ENCODE assay signal across 9 mouse cellular contexts in genomic region chr2:166776272-166776671, GRCm38 (mm10). TPM values are rescaled to one million over a fixed set of nuclear protein-coding genes. Genes with fewer than 3 reads are reported as not detected.
DNase-seq lines count a peak whose midpoint lies in the region; ATAC-seq and TF ChIP-seq lines count a peak whose summit lies in the region.
"Had no signal": no experiment of that assay in that cellular context is flagged by ENCODE, and none has a peak within 500 bp of the region (broad histone marks: within the 10 kb centered on the region; RNA-seq: fewer than 3 reads in every experiment).

No protein-coding gene starts in this region.

- no peaks in the 10 kb centered on the region for H3K4me1 ChIP-seq in kidney, adult 2 months (ENCODE audit: control insufficient read depth, insufficient read depth, low read length)
- no peaks in the 10 kb centered on the region for H3K4me1 ChIP-seq in kidney, embryonic 16.5 days (ENCODE audit: insufficient read depth, low read length)
- H3K4me1 ChIP-seq in ES-E14 (ENCODE audit: control insufficient read depth in 2 of 2, insufficient read depth in 2 of 2, low read length in 2 of 2, poor library complexity in 1 of 2) = peaks cover 0 to 5% of the 10 kb centered on the region in 2 experiments; a peak in 2 of 4 replicates
- peaks cover 13% of the 10 kb centered on the region for H3K4me1 ChIP-seq in embryonic facial prominence, embryonic 13.5 days
- no peaks in the 10 kb centered on the region; the same call in 1 of the 2 replicates for H3K4me1 ChIP-seq in spleen, adult 2 months (ENCODE audit: control insufficient read depth, insufficient read depth, insufficient read length)
- peaks cover 4% of the 10 kb centered on the region; the same call in 1 of the 2 replicates for H3K4me1 ChIP-seq in midbrain, embryonic 16.5 days (ENCODE audit: control insufficient read depth, insufficient read depth, low read length)

- H3K4me3 ChIP-seq in kidney, adult 2 months (ENCODE audit: insufficient read depth, low read depth, low read length) = no peak overlapping the region
- no peak overlapping the region for H3K4me3 ChIP-seq in kidney, embryonic 16.5 days (ENCODE audit: low read length)
- no peak overlapping the region for H3K4me3 ChIP-seq in ES-E14 (ENCODE audit: insufficient read depth in 1 of 2, low read depth in 1 of 2, low read length in 2 of 2, poor library complexity in 1 of 2, severe bottlenecking in 1 of 2)
- no peak overlapping the region for H3K4me3 ChIP-seq in embryonic facial prominence, embryonic 13.5 days
- no peak overlapping the region for H3K4me3 ChIP-seq in spleen, adult 2 months (ENCODE audit: extremely low read depth, insufficient read depth, insufficient read length)
- no peak overlapping the region for H3K4me3 ChIP-seq in midbrain, embryonic 16.5 days (ENCODE audit: low read depth, low read length)
- H3K4me3 ChIP-seq: myocyte had no signal

- no peak for TF ChIP-seq POLR2A in kidney, adult 2 months (IDR thresholded peaks at IDR 0.05; ENCODE audit: low read depth, low read length)
- no peak for TF ChIP-seq POLR2A in spleen, adult 2 months (IDR thresholded peaks at IDR 0.05; ENCODE audit: low read depth, low read length)

- H3K27me3 ChIP-seq in kidney, adult 2 months (replicated peaks; ENCODE audit: control insufficient read depth, insufficient read depth, low read length) = no peaks in the 10 kb centered on the region
- H3K27me3 ChIP-seq in kidney, embryonic 16.5 days (ENCODE audit: insufficient read depth, low read length) = no peaks in the 10 kb centered on the region
- no peaks in the 10 kb centered on the region for H3K27me3 ChIP-seq in embryonic facial prominence, embryonic 13.5 days
- no peaks in the 10 kb centered on the region for H3K27me3 ChIP-seq in spleen, adult 2 months (ENCODE audit: control insufficient read depth, insufficient read depth, low read length)
- no peaks in the 10 kb centered on the region for H3K27me3 ChIP-seq in midbrain, embryonic 16.5 days (ENCODE audit: control insufficient read depth, insufficient read depth, low read depth, low read length)

- no peaks in the 10 kb centered on the region for H3K9me3 ChIP-seq in kidney, embryonic 16.5 days (ENCODE audit: low read length)
- H3K9me3 ChIP-seq in ES-E14 (ENCODE audit: control insufficient read depth, insufficient read depth, low read depth, low read length) = no peaks in the 10 kb centered on the region
- no peaks in the 10 kb centered on the region for H3K9me3 ChIP-seq in embryonic facial prominence, embryonic 13.5 days
- H3K9me3 ChIP-seq in midbrain, embryonic 16.5 days (replicated peaks; ENCODE audit: control insufficient read depth, low read length, poor library complexity, severe bottlenecking) = no peaks in the 10 kb centered on the region

- 23% methylated on average over 2 of the region's 2 CpGs for WGBS in kidney, adult 2 months
- WGBS in kidney, embryonic 16.5 days = no CpG with 5 or more reads among the region's 2 CpGs
- 12% methylated on average over 2 of the region's 2 CpGs for WGBS in embryonic facial prominence, embryonic 13.5 days
- 50% methylated on average over 1 of the region's 2 CpGs for WGBS in spleen, adult 2 months
- 33% methylated on average over 1 of the region's 2 CpGs for WGBS in midbrain, embryonic 16.5 days

- no peak for ATAC-seq in kidney, embryonic 16.5 days (ENCODE audit: low FRiP score, low TSS enrichment)
- no peak for ATAC-seq in embryonic facial prominence, embryonic 13.5 days (ENCODE audit: insufficient number of reproducible peaks, insufficient read depth, low FRiP score, low TSS enrichment, low read depth)
- ATAC-seq in midbrain, embryonic 16.5 days = no peak

- H3K36me3 ChIP-seq in kidney, adult 2 months (ENCODE audit: control insufficient read depth, insufficient read depth, low read length) = no peaks in the 10 kb centered on the region
- H3K36me3 ChIP-seq in kidney, embryonic 16.5 days (ENCODE audit: insufficient read depth, low read length) = no peaks in the 10 kb centered on the region
- H3K36me3 ChIP-seq in ES-E14 (ENCODE audit: control insufficient read depth, insufficient read depth, low read length, poor library complexity, severe bottlenecking) = no peaks in the 10 kb centered on the region
- H3K36me3 ChIP-seq in embryonic facial prominence, embryonic 13.5 days = no peaks in the 10 kb centered on the region
- H3K36me3 ChIP-seq in spleen, adult 2 months (ENCODE audit: control insufficient read depth, insufficient read depth, low read length) = no peaks in the 10 kb centered on the region
- H3K36me3 ChIP-seq in midbrain, embryonic 16.5 days (ENCODE audit: control insufficient read depth, insufficient read depth, low read length) = no peaks in the 10 kb centered on the region

- H3K9ac ChIP-seq in kidney, embryonic 16.5 days (replicated peaks; ENCODE audit: low read length) = no peak overlapping the region
- no peak overlapping the region for H3K9ac ChIP-seq in ES-E14 (ENCODE audit: insufficient read depth, low read depth, low read length, poor library complexity, severe bottlenecking)
- H3K9ac ChIP-seq in embryonic facial prominence, embryonic 13.5 days = no peak overlapping the region
- H3K9ac ChIP-seq in midbrain, embryonic 16.5 days (ENCODE audit: low read depth, low read length) = no peak overlapping the region

- H3K27ac ChIP-seq in kidney, adult 2 months (ENCODE audit: insufficient read depth, low read depth, low read length) = no peak overlapping the region
- H3K27ac ChIP-seq in kidney, embryonic 16.5 days (ENCODE audit: low read length) = no peak overlapping the region
- H3K27ac ChIP-seq in ES-E14 (ENCODE audit: insufficient read depth, low read depth, low read length, poor library complexity, severe bottlenecking) = no peak overlapping the region
- H3K27ac ChIP-seq in embryonic facial prominence, embryonic 13.5 days = 0 out of 2 replicates have a peak overlapping the region, but pooled peaks have one; percentile 69
- H3K27ac ChIP-seq in spleen, adult 2 months (ENCODE audit: insufficient read depth, low read length) = no peak overlapping the region
- H3K27ac ChIP-seq in midbrain, embryonic 16.5 days (ENCODE audit: low read length) = no peak overlapping the region

- 0 out of 2 replicates have a peak, but pooled peaks have one; percentile 7 for TF ChIP-seq CTCF in kidney, adult 2 months (conservative IDR thresholded peaks at IDR 0.05; ENCODE audit: insufficient read depth, insufficient read length, low read depth, low read length)
- peak; percentile 26; the same call in 1 of the 2 replicates for TF ChIP-seq CTCF in spleen, adult 2 months (IDR thresholded peaks at IDR 0.05; ENCODE audit: extremely low read depth, insufficient read depth, insufficient read length, insufficient replicate concordance)

- peak; percentile 27 for DNase-seq in kidney, adult 2 months
- peak; percentile 89 for DNase-seq in ES-E14 (ENCODE audit: low read depth, low spot score)
- DNase-seq in spleen, adult 2 months (ENCODE audit: low read depth in 1 of 2, low spot score in 2 of 2) = peak in 1 of 2 experiments; percentile 61
- no peak for DNase-seq in urinary bladder, postnatal 25 days (ENCODE audit: low spot score)
- DNase-seq in frontal cortex, postnatal 14 days (ENCODE audit: low spot score in 2 of 2) = no peak

- in situ Hi-C loops in ES-E14 (cut with MboI; ENCODE audit: low sequenced_read_pairs in 2 of 2, unreplicated experiment in 2 of 2) = loop anchor here in 1 of 2 experiments (25.0 kb wide), 1 partner anchor 189 kb away; no protein-coding TSS in a partner anchor

- H3K4me2 ChIP-seq in kidney, embryonic 16.5 days (replicated peaks; ENCODE audit: low read depth, low read length) = no peak overlapping the region
- H3K4me2 ChIP-seq in embryonic facial prominence, embryonic 13.5 days = no peak overlapping the region
- no peak overlapping the region for H3K4me2 ChIP-seq in midbrain, embryonic 16.5 days (ENCODE audit: low read length)

TF ChIP-seq in ES-E14, 5 proteins besides CTCF, POLR2A, EP300 and RAD21:
- no peak for TF ChIP-seq CHD2 (IDR thresholded peaks at IDR 0.05; ENCODE audit: low read depth, low read length)
- TF ChIP-seq HCFC1 (IDR thresholded peaks at IDR 0.05; ENCODE audit: borderline replicate concordance, insufficient read depth, low read length) = no peak
- no peak for TF ChIP-seq ZC3H11A (IDR thresholded peaks at IDR 0.05; ENCODE audit: borderline replicate concordance, low read depth, low read length)
- no peak for TF ChIP-seq MAFK (IDR thresholded peaks at IDR 0.05; ENCODE audit: insufficient read depth, low read depth, low read length)
- no peak for TF ChIP-seq ZNF384 (IDR thresholded peaks at IDR 0.05; ENCODE audit: low read depth, low read length)

RNA-seq across cellular contexts. Expression of gene Trp53rkb, which starts 16.1 kb away (rescaled TPM):
- polyA plus RNA-seq in kidney, adult 2 months (2012; rRNA removed) = 3.7 and 4.0 TPM in 2 replicates
- 7.8 and 8.2 TPM in 2 replicates for polyA plus RNA-seq in kidney, embryonic 16.5 days (2015; fragmentation: Nextera tagmentation; extraction: Ambion mirVana)
- 10.5 and 11.1 TPM in 2 replicates for total RNA-seq in ES-E14 (2012; rRNA removed)
- 10.4 and 11.3 TPM in 2 replicates for polyA plus RNA-seq in embryonic facial prominence, embryonic 13.5 days (2015; fragmentation: Nextera tagmentation; extraction: Ambion mirVana)
- 4.1 and 4.7 TPM in 2 replicates for polyA plus RNA-seq in spleen, adult 2 months (2012; rRNA removed)
- polyA plus RNA-seq in midbrain, embryonic 16.5 days (2015; fragmentation: Nextera tagmentation; extraction: Ambion mirVana) = 8.8 and 9.0 TPM in 2 replicates

RNA-seq across cellular contexts. Expression of gene Arfgef2, which starts 29.1 kb away (rescaled TPM):
- polyA plus RNA-seq in kidney, adult 2 months (2012; rRNA removed) = 17.9 and 18.7 TPM in 2 replicates
- polyA plus RNA-seq in kidney, embryonic 16.5 days (2015; fragmentation: Nextera tagmentation; extraction: Ambion mirVana) = 4.6 and 4.9 TPM in 2 replicates
- total RNA-seq in ES-E14 (2012; rRNA removed) = 23.6 and 24.2 TPM in 2 replicates
- 3.5 and 3.7 TPM in 2 replicates for polyA plus RNA-seq in embryonic facial prominence, embryonic 13.5 days (2015; fragmentation: Nextera tagmentation; extraction: Ambion mirVana)
- polyA plus RNA-seq in spleen, adult 2 months (2012; rRNA removed) = 11.6 and 13.2 TPM in 2 replicates
- polyA plus RNA-seq in midbrain, embryonic 16.5 days (2015; fragmentation: Nextera tagmentation; extraction: Ambion mirVana) = 5.7 and 5.8 TPM in 2 replicates

Comparison
In these comparisons a context has a peak if more than half of its experiments do, and no peak if none do; other contexts are left out.
1. DNase-seq: peak in kidney, adult 2 months (single experiment) and ES-E14 (single experiment); none in urinary bladder, postnatal 25 days (single experiment) and frontal cortex, postnatal 14 days (0 of 2).